ENCODE assay signal across 20 mouse cellular contexts in genomic region chr19:22692956-22693355, GRCm38 (mm10).
DNase-seq lines count a peak whose midpoint lies in the region; ATAC-seq lines count a peak whose summit lies in the region.
"Had no signal": no experiment of that assay in that cellular context is flagged by ENCODE, and none has a peak within 500 bp of the region (broad histone marks: within the 10 kb centered on the region; RNA-seq: fewer than 3 reads in every experiment).

No protein-coding gene starts in this region.

- no peak overlapping the region; the same call in 1 of the 2 replicates for H3K4me3 ChIP-seq in hindbrain, embryonic 14.5 days (replicated peaks; ENCODE audit: low read length)
- H3K4me3 ChIP-seq in hindbrain, embryonic 16.5 days (ENCODE audit: low read length): no peak overlapping the region
- peak overlapping the region; percentile 10; the same call in 1 of the 2 replicates for H3K4me3 ChIP-seq in embryonic facial prominence, embryonic 14.5 days (ENCODE audit: low read depth, low read length)
- H3K4me3 ChIP-seq: heart, adult 2 months; heart, embryonic 15.5 days; intestine, embryonic 15.5 days; midbrain, embryonic 12.5 days had no signal

- H3K27ac ChIP-seq in hindbrain, embryonic 14.5 days: peak overlapping the region; percentile 20; the same call in 1 of the 2 replicates
- no peak overlapping the region for H3K27ac ChIP-seq in hindbrain, embryonic 16.5 days (ENCODE audit: low read depth, low read length)
- H3K27ac ChIP-seq in embryonic facial prominence, embryonic 14.5 days (replicated peaks; ENCODE audit: low read depth, low read length): 0 out of 2 replicates have a peak overlapping the region, but pooled peaks have one; percentile 6
- H3K27ac ChIP-seq: heart, adult 2 months; heart, embryonic 15.5 days; intestine, embryonic 15.5 days; midbrain, embryonic 12.5 days had no signal

- H3K9me3 ChIP-seq in hindbrain, embryonic 14.5 days (ENCODE audit: control insufficient read depth, low read length): no peaks in the 10 kb centered on the region
- no peaks in the 10 kb centered on the region for H3K9me3 ChIP-seq in hindbrain, embryonic 16.5 days (ENCODE audit: control insufficient read depth, low read length)
- no peaks in the 10 kb centered on the region for H3K9me3 ChIP-seq in embryonic facial prominence, embryonic 14.5 days (ENCODE audit: control insufficient read depth, low read length)
- H3K9me3 ChIP-seq: heart, embryonic 15.5 days; intestine, embryonic 15.5 days; midbrain, embryonic 12.5 days had no signal

- H3K4me2 ChIP-seq in hindbrain, embryonic 14.5 days (replicated peaks): no peak overlapping the region
- H3K4me2 ChIP-seq in hindbrain, embryonic 16.5 days (ENCODE audit: low read length): no peak overlapping the region
- H3K4me2 ChIP-seq in embryonic facial prominence, embryonic 14.5 days (ENCODE audit: low read depth, low read length): peak overlapping the region; percentile 21; the same call in 1 of the 2 replicates
- H3K4me2 ChIP-seq: heart, embryonic 15.5 days; intestine, embryonic 15.5 days; midbrain, embryonic 12.5 days had no signal

- no peaks in the 10 kb centered on the region for H3K27me3 ChIP-seq in hindbrain, embryonic 14.5 days (ENCODE audit: control insufficient read depth, insufficient read depth, low read length)
- H3K27me3 ChIP-seq in hindbrain, embryonic 16.5 days (replicated peaks; ENCODE audit: control insufficient read depth, insufficient read depth, low read length): no peaks in the 10 kb centered on the region
- H3K27me3 ChIP-seq in embryonic facial prominence, embryonic 14.5 days (replicated peaks; ENCODE audit: control insufficient read depth, insufficient read depth, low read length): no peaks in the 10 kb centered on the region
- H3K27me3 ChIP-seq: heart, embryonic 15.5 days; intestine, embryonic 15.5 days; midbrain, embryonic 12.5 days had no signal

- no peaks in the 10 kb centered on the region for H3K4me1 ChIP-seq in hindbrain, embryonic 14.5 days (replicated peaks; ENCODE audit: control insufficient read depth, insufficient read depth, low read length)
- no peaks in the 10 kb centered on the region for H3K4me1 ChIP-seq in hindbrain, embryonic 16.5 days (ENCODE audit: control insufficient read depth, insufficient read depth, low read depth, low read length)
- peaks cover 5% of the 10 kb centered on the region; the same call in 1 of the 2 replicates for H3K4me1 ChIP-seq in embryonic facial prominence, embryonic 14.5 days (ENCODE audit: control insufficient read depth, insufficient read depth, low read length)
- H3K4me1 ChIP-seq: heart, embryonic 15.5 days; intestine, embryonic 15.5 days had no signal

- WGBS in hindbrain, embryonic 14.5 days: 75% methylated on average over 5 of the region's 5 CpGs
- WGBS in hindbrain, embryonic 16.5 days: 73% methylated on average over 5 of the region's 5 CpGs
- WGBS in embryonic facial prominence, embryonic 14.5 days: 56% methylated on average over 5 of the region's 5 CpGs

- H3K9ac ChIP-seq in hindbrain, embryonic 14.5 days: no peak overlapping the region
- no peak overlapping the region for H3K9ac ChIP-seq in hindbrain, embryonic 16.5 days (ENCODE audit: low read depth, low read length)
- H3K9ac ChIP-seq in embryonic facial prominence, embryonic 14.5 days (ENCODE audit: low read depth, low read length): peak overlapping the region; percentile 31; the same call in 1 of the 2 replicates
- H3K9ac ChIP-seq: heart, embryonic 15.5 days; intestine, embryonic 15.5 days; liver, postnatal 0 days; midbrain, embryonic 12.5 days had no signal

- no peak for DNase-seq in hindbrain, embryonic 14.5 days (ENCODE audit: low spot score)
- DNase-seq in retina, embryonic 14.5 days (ENCODE audit: low spot score): peak; percentile 24
- no peak for DNase-seq in retina, postnatal 1 day
- no peak for DNase-seq in embryonic facial prominence, embryonic 14.5 days (ENCODE audit: low spot score)
- no peak for DNase-seq in layer of hippocampus, adult 9-10 months (ENCODE audit: low spot score)
- DNase-seq in right cerebral cortex, postnatal 25 days: no peak
- DNase-seq: adrenal gland, adult 8-10 months; cerebellum, adult 9-10 months; gastrocnemius, postnatal 25 days; liver; liver, postnatal 0 days; lung, postnatal 10 days; spleen, adult 18-20 months; thymus, adult 2 months had no signal

- no peak for ATAC-seq in hindbrain, embryonic 14.5 days (ENCODE audit: low FRiP score)
- ATAC-seq in hindbrain, embryonic 16.5 days: no peak
- ATAC-seq in embryonic facial prominence, embryonic 14.5 days (ENCODE audit: low read depth): peak; percentile 60; the same call in 1 of the 2 replicates
- ATAC-seq: forebrain, embryonic 14.5 days; intestine, embryonic 15.5 days; liver, postnatal 0 days had no signal

- no peaks in the 10 kb centered on the region for H3K36me3 ChIP-seq in hindbrain, embryonic 14.5 days (replicated peaks; ENCODE audit: control insufficient read depth, insufficient read depth)
- H3K36me3 ChIP-seq in hindbrain, embryonic 16.5 days (ENCODE audit: control insufficient read depth, insufficient read depth, low read length): no peaks in the 10 kb centered on the region
- H3K36me3 ChIP-seq in embryonic facial prominence, embryonic 14.5 days (ENCODE audit: control insufficient read depth, insufficient read depth, low read length): no peaks in the 10 kb centered on the region
- H3K36me3 ChIP-seq: heart, embryonic 15.5 days; intestine, embryonic 15.5 days; midbrain, embryonic 12.5 days had no signal
